Mouse (Mus musculus) spleen, adult 2 months (tissue): Measurements from ENCODE around the gene Hist1h2an.

ENCODE experiments used
- CTCF ChIP-seq: fragments of 200-500 bp; IDR thresholded peaks from 2 replicates; pipeline ENCODE4 v1.5.1; 2011; ENCODE audit warnings: mild to moderate bottlenecking, inconsistent platforms; ENCODE audit not compliant: insufficient read depth, insufficient read length, insufficient replicate concordance; ENCODE audit errors: extremely low read depth
- POLR2A ChIP-seq: fragments of 200-500 bp; IDR thresholded peaks from 2 replicates; pipeline ENCODE4 v1.6.1; 2011; ENCODE audit warnings: low read depth, low read length, inconsistent platforms

DNA sequence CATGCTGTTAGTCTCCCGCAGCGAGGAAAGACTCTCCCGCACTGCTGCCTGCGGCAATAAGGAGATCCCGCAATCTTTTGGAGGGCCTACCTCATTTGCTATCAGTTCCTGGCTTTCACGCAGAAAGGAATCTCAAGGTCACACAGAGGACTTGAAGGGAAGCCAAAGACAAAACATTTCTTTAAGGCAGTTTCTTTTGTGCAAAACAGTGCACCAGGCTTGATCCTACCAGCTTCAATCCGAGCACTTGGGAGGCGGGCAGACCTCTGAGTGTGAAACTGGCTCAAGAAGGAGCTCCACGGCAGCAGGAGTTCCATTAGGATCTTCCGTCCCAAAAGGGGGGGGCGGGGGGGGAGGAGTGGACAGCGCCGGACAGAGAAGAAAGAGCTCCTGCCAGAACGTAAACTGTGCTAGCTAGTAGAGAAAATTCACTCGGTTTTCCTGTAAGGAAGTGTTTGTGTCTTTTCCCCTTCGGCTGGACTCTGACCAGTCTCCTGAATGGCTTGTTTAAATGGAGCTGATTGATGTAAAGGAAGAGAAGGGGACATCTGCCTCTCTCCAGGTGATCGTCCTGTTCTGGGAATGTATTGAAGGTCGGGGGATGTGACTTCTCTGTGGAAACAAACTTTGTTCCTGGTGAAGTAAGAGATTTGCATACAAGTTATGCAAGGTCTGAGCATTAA, 3.7 kb upstream of the Hist1h2an start:
- no peak for TF ChIP-seq POLR2A
- TF ChIP-seq CTCF: no peak
